Mouse (Mus musculus) heart, postnatal 10 days (tissue): ENCODE results near the gene Sufu. TPM values are rescaled to one million over a fixed set of nuclear protein-coding genes. Genes with fewer than 3 reads are reported as not detected.
A peak's percentile ranks its signal among the peaks of the same experiment; 100 is the strongest.

Source experiments
- DNase-seq, 2 experiments: peaks; one replicate each; pipeline ENCODE4 v3.0.0; 2021
- intact Hi-C: fragments of 180-260 bp; cut with DNase I; formaldehyde crosslinking; loops from one replicate; pipeline ENCODE4 v1.15.1; 2025
- total RNA-seq, 2 experiments: library from RNA; stranded (reverse); gene quantifications; 2 replicates each; pipeline ENCODE4 v1.2.3; 2021

Gene Sufu
- total RNA-seq, 2 experiments from 2014 or later, result 18.0 to 18.7 TPM

- intact Hi-C loops, result no loop called here
- peak in 1 of 2 experiments; percentile 22 for DNase-seq
Measured at GRCm38 (mm10) chr19:46456018-46456735, 59.5 kb downstream of the Sufu start.

- peak; percentile 44 to 60 for DNase-seq
- intact Hi-C loops, result loop anchor here (2.0 kb wide), 1 partner anchor 25 kb away; no protein-coding TSS in a partner anchor
Measured at GRCm38 (mm10) chr19:46457798-46458197, 61.1 kb downstream of the Sufu start.

DNA sequence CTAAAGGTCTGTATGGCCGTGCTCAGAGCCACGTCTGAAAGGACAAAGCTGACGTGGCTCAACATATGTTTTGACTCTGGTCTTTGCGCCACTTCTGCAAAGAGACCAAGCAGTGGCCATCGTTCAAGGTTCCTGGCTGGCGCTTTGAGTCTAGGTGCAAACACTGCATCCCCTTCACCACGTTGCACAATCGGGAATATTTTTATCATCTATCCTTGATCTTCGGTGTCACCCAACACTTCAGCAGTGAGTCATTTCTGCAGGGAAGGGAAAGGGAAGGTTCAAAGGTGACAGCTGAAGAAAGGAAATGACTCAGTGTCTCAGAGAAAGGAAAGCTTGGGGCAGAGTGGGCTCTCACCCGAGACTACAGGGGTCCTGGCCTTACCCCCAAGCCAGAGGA is 62.6 kb downstream of the Sufu start:
- intact Hi-C loops, result loop anchor here (2.0 kb wide), 1 partner anchor 24 kb away; no protein-coding TSS in a partner anchor
- no peak for DNase-seq

- intact Hi-C loops, result loop anchor here (2.0 kb wide), 1 partner anchor 23 kb away; no protein-coding TSS in a partner anchor
- DNase-seq, result peak; percentile 86 to 91
Measured at GRCm38 (mm10) chr19:46459889-46460288, 63.2 kb downstream of the Sufu start.

GRCm38 (mm10) chr19:46462574-46462973 is 65.9 kb downstream of the Sufu start:
- intact Hi-C loops, result no loop called here

GRCm38 (mm10) chr19:46463446-46463845 is 66.8 kb downstream of the Sufu start:
- intact Hi-C loops, result no loop called here
- no peak for DNase-seq

More at GRCm38 (mm10) chr19:46462574-46462973, 65.9 kb downstream of the Sufu start:
- no peak for DNase-seq

DNA sequence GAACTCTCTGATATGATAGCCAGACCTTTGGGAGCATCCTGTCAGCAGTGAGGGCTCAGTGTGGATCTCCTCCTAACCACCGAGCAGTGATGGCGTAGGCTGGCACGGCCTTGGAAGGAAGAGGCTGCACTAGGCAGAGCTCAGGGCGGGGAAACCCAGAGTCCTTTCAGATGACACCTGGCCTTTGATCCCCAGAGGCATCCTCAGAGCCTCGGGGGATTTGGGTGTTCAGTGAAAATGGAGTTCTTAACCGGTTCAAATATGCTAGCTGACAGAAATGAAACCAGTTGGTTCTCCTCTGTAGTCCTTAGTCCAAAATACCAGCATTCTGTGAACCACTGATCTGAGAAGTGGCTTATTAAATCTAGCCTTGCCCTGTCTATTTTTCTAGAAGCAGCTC is 69.5 kb downstream of the Sufu start:
- DNase-seq, result no peak
- intact Hi-C loops, result no loop called here

DNA sequence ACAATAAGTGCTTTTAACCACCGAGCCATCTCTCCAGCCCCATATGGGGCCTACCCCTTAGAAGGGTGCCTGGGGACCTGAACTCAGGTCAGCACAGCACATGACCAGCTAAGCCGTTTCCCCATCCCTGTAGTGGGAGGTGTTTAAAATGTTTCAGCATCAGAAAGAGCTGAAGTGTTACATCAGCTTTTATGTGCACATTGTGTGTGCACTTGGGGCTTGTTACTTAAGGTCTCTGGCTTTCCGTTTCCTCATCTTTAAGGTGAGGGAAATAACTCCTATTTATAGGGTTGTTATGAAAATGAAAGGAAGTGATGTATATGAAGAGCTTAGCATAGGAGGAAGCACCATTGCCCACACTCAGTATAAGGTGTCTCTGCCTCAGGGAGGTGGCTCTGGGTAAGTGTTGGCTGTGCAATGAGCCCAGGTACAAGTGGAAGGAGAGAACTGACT is 70.4 kb downstream of the Sufu start:
- DNase-seq, result no peak
- intact Hi-C loops, result no loop called here

DNA sequence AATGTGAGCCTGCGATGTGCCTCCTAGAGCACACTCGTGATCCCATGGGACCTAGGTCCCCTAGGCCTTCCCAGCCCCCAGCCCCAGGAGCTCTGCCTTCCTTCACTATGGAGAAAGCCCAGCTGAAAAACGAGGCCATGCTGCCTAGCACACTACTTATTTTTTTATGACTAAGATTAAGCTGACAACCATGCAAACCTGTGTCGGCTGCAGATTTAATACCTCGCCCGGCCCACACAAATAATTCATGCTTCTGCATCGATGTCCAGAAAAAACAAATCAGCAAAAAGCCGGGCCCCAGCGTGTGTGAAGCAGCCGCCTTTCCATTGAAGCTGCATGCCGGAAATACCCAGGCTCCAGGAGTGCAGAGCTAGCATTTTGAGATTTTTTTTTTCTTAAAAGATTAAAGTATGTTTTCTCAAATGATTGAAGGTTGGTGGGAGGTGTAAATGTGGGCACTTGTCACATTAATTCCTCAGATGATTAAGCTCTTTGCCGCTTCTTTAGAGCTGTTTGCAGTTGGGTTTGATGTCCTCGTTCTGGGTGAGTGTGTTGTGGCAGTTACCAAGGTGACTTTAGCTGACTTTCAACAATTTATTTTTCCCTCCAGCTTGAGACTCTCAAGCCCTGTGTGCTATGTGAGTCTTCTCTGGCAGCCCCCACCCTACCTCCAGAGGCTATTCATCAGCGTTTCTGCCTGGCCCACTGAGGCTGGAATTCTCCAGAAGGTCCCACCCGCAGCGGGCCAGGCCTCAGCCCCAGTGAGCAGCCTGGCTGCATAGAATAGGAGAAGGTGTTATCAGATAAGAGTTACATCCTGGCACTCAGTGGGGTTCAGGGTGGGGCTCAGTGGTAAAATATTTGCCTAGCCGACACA is 73.9 kb downstream of the Sufu start:
- intact Hi-C loops, result no loop called here
- no peak for DNase-seq

- intact Hi-C loops, result no loop called here
- peak in 1 of 2 experiments; percentile 35 for DNase-seq
Measured at GRCm38 (mm10) chr19:46471324-46472093, 74.8 kb downstream of the Sufu start.

DNA sequence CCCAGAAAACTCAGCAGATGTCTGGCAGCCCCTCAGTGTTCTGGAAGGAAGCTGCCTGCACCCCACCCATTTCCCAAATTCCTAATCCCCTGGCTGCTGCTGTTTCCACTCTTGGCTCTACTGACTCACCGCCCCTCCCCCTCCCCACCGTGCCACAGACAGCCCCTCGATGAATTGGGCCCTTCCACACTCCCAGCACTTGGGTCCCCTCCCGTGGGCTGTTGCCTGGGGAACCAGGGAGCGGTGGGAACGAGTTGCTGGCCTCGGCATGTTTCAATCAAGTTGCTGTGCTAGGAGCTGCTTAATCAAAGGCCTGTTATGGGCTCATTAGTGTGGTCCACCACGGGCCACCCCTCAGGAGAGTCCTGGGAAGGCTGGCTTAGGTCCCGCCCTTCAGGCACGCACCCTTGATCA is 80.7 kb downstream of the Sufu start:
- peak in 1 of 2 experiments; percentile 52 for DNase-seq
- intact Hi-C loops, result no loop called here

DNA sequence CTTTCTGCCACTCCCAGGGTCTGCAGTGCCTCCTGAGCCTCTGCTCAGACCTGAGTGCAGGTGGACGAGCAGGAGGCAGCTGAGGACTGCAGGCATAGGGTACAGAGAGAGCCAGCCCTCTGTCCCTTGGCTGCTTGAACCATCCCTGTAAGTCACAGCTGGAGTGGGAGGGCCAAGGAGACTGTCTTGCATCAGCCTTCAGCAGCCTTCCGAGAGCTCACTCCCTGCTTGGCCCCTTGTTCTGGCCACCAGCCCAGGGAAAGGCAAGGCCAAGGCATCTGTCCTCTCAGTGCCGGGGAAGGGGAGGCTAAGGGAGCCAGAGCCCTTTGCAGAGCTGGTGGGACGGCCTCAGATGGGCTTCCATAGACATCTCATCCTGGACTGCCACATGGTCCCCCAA is 81.5 kb downstream of the Sufu start:
- peak; percentile 63 to 66 for DNase-seq
- intact Hi-C loops, result no loop called here

DNA sequence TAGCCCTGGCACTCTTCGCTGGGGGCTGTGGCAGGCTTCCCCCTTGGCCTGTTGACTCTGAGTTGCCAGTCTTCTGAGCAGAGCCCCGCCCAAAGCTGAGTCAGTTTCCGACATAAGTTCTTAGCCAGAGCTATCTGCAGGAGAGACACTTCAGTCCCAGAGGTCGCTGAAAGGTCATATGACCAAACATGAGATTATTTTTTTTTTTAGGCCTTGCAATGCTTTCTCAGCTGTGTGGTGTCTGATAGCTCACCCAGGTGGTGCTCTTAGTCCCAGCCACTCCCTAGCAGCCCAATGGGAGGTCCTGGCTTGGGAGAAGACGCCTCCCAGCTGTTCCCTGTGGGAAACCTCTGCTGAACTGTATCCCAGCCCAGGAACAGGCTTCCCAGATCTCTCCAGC is 82.1 kb downstream of the Sufu start:
- peak; percentile 79 to 80 for DNase-seq
- intact Hi-C loops, result no loop called here

- intact Hi-C loops, result no loop called here
Measured at GRCm38 (mm10) chr19:46479306-46480075, 82.8 kb downstream of the Sufu start.

DNA sequence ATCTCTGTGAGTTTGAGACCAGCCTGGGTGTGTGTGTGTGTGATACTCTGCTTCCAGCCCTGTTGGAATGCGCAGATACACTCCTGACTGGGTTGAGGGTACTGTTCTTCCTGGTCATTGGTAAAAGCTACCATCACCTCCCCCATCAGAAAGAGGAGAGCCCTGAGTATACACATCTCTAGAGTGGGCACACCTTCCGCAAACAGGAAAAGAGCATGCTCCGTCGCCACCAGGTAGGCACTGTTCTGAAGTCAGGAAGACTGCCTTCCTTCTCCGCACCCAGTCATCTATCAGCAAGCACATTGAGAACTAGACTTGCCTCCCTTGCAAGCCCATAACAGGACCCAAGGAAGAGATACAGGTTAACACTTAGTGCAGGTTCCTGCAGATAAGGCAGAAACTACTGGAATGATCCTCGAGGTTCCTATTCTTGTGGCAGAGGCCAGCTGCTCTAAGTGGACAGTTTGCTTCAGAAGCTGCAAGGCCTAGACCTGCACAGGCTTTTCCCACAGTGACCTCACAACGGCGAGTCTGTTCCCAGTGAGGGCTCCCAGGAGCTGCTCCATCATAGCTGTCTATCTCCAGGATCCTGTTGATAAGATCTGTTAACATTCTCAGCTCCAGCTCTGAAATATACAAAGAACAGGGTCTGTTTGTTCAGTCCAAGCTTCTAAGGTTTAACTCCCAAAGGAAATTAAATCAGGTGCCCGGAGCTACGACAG is 84.1 kb downstream of the Sufu start:
- no peak for DNase-seq
- intact Hi-C loops, result no loop called here

More at GRCm38 (mm10) chr19:46479306-46480075, 82.8 kb downstream of the Sufu start:
- peak; percentile 57 to 61 for DNase-seq

GRCm38 (mm10) chr19:46481352-46481751 is 84.7 kb downstream of the Sufu start:
- no peak for DNase-seq
- intact Hi-C loops, result no loop called here

GRCm38 (mm10) chr19:46481756-46482155 is 85.1 kb downstream of the Sufu start:
- no peak for DNase-seq
- intact Hi-C loops, result loop anchor here (2.0 kb wide), 1 partner anchor 23 kb away; no protein-coding TSS in a partner anchor

DNA sequence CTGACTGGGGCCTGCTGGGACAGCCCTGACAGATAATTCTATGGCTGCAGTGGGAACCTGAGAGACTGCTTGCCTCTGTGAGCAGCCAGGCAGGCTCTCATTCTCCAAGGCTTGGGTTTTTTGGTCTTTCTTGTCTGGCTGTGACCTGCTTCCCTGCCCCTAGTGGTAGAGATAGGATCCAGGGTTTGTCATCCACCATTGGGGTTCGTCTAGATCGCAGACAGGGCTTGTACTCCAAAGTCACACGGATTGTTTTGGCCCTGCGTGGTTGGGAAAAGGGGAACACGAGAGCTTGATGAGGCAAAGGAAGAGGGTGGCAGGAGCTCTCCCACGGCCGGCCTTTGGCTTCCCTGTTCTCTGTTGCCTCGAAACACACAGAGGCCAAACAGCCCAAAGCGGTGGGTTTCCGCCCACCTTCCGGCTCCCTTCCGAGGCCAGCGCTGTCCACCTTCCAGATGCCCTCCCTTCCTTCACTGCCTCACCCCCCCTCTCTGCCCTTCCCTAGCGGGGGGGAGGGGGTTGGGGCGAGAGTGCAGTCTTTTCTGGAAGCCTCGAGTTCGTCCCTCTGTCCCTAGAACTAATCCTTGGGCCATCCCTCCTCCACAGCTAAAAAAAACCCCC is 86.3 kb downstream of the Sufu start:
- intact Hi-C loops, result loop anchor here (2.0 kb wide), 1 partner anchor 24 kb away; no protein-coding TSS in a partner anchor
- no peak for DNase-seq
